Mouse (Mus musculus): Measurements from ENCODE around the gene Plcl1. TPM values are rescaled to one million over a fixed set of nuclear protein-coding genes. Genes with fewer than 3 reads are reported as not detected.

Gene Plcl1
- polyA plus RNA-seq (2015; fragmentation: Nextera tagmentation; extraction: Ambion mirVana): 0.15 and 0.25 TPM in 2 replicates

- H3K27me3 ChIP-seq (ENCODE audit: insufficient read depth, low read length): peaks cover 29% of the 10 kb centered on the region
- H3K27ac ChIP-seq (ENCODE audit: low read depth): no peak within 1 kb of the TSS
- ATAC-seq: peak; percentile 99
Observed at GRCm38 (mm10) chr1:55405272-55406022, at the start of gene Plcl1. TSS of gene Plcl1 (plus strand) at chr1:55405921.

GRCm38 (mm10) chr1:55362634-55363033 is 43.1 kb upstream of the Plcl1 start:
- TF ChIP-seq EP300 (IDR thresholded peaks at IDR 0.05; ENCODE audit: low read depth): no peak

More at GRCm38 (mm10) chr1:55405272-55406022, at the start of gene Plcl1:
- Histone ChIP-seq H3K9me3 (ENCODE audit: low read length) (no peaks in the 10 kb centered on the region), H3K9ac (replicated peaks) (peak within 1 kb of the TSS; percentile 50), H3K4me1 (ENCODE audit: insufficient read depth) (peaks cover 7% of the 10 kb centered on the region), H3K4me2 (ENCODE audit: low read depth, low read length) (peak within 1 kb of the TSS; percentile 86), H3K36me3 (replicated peaks; ENCODE audit: insufficient read depth, low read length) (no peaks in the 10 kb centered on the region), H3K4me3 (ENCODE audit: low read depth, low read length) (peak within 1 kb of the TSS; percentile 64)
- 4% methylated on average over 36 of the region's 51 CpGs for WGBS (ENCODE audit: insufficient replicate concordance)
- peak; percentile 89 for DNase-seq
- no peak for TF ChIP-seq EP300 (IDR thresholded peaks at IDR 0.05; ENCODE audit: low read depth)

DNA sequence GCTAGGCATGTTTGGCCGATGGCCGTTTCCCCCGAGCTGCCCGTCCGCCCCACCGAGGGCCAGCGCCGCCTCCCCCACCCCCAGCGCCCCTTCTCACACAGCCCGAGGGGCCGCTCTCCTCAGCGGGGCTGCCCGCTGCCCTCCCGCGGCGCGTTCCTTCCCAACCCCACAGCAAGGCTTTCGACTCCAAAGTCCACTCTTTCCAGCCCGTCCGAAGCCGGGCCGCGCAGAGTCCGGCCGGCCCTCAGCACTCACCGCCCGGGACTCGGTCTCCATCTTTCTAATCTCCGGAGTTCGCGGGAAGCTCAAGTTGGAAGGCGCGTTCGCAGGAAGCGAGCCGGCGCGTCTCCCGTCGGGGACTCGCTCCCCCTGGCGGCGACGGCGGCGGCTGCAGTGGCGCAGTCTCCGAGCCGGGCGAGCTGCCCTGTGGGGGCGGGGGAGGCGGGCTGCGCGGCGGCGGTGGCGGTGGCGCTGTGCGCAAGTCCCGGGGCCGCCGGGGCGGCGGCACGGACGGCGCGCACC is 42.6 kb upstream of the Plcl1 start, which contains the start of gene Boll:
TSS of gene Boll (minus strand) at position 426 of the 522 bp plus-strand sequence.
- H3K4me3 ChIP-seq (ENCODE audit: low read depth, low read length): peak within 1 kb of the TSS; percentile 46
- peaks cover 4% of the 10 kb centered on the region; the same call in 1 of the 2 replicates for H3K4me1 ChIP-seq (ENCODE audit: insufficient read depth)
- 0 out of 2 replicates have a peak within 1 kb of the TSS, but pooled peaks have one; percentile 44 for H3K9ac ChIP-seq (replicated peaks)
- H3K27me3 ChIP-seq (ENCODE audit: insufficient read depth, low read length): peaks cover 9% of the 10 kb centered on the region
- no peak within 1 kb of the TSS for H3K27ac ChIP-seq (ENCODE audit: low read depth)
- H3K4me2 ChIP-seq (ENCODE audit: low read depth, low read length): peak within 1 kb of the TSS; percentile 74
- DNase-seq (peak; percentile 85), ATAC-seq (peak; percentile 91)
- peaks cover 7% of the 10 kb centered on the region for H3K9me3 ChIP-seq (ENCODE audit: low read length)
- 11% methylated on average over 47 of the region's 68 CpGs for WGBS (ENCODE audit: insufficient replicate concordance)
- TF ChIP-seq EP300 (IDR thresholded peaks at IDR 0.05; ENCODE audit: low read depth) (no peak), CTCF (IDR thresholded peaks at IDR 0.05; ENCODE audit: low read depth) (peak; percentile 66)
- H3K36me3 ChIP-seq (replicated peaks; ENCODE audit: insufficient read depth, low read length): no peaks in the 10 kb centered on the region

More at GRCm38 (mm10) chr1:55362634-55363033, 43.1 kb upstream of the Plcl1 start:
- Histone ChIP-seq H3K27ac (ENCODE audit: low read depth) (no peak overlapping the region), H3K27me3 (ENCODE audit: insufficient read depth, low read length) (peaks cover 9% of the 10 kb centered on the region), H3K4me1 (ENCODE audit: insufficient read depth) (peaks cover 4% of the 10 kb centered on the region; the same call in 1 of the 2 replicates), H3K4me3 (ENCODE audit: low read depth, low read length) (peak overlapping the region; percentile 46; the same call in 1 of the 2 replicates), H3K9ac (replicated peaks) (no peak overlapping the region), H3K4me2 (ENCODE audit: low read depth, low read length) (peak overlapping the region; percentile 74; the same call in 1 of the 2 replicates), H3K9me3 (ENCODE audit: low read length) (peaks cover 7% of the 10 kb centered on the region), H3K36me3 (replicated peaks; ENCODE audit: insufficient read depth, low read length) (no peaks in the 10 kb centered on the region)
- peak; percentile 11; the same call in 1 of the 2 replicates for ATAC-seq
- 47% methylated on average over 32 of the region's 49 CpGs for WGBS (ENCODE audit: insufficient replicate concordance)
- peak; percentile 15 for DNase-seq

GRCm38 (mm10) chr1:55363586-55363985 is 42.1 kb upstream of the Plcl1 start:
- Histone ChIP-seq H3K4me1 (ENCODE audit: insufficient read depth) (peaks cover 4% of the 10 kb centered on the region; the same call in 1 of the 2 replicates), H3K4me2 (ENCODE audit: low read depth, low read length) (peak overlapping the region; percentile 74), H3K27me3 (ENCODE audit: insufficient read depth, low read length) (peaks cover 9% of the 10 kb centered on the region), H3K9ac (replicated peaks) (0 out of 2 replicates have a peak overlapping the region, but pooled peaks have one; percentile 44), H3K27ac (ENCODE audit: low read depth) (no peak overlapping the region), H3K9me3 (ENCODE audit: low read length) (peaks cover 7% of the 10 kb centered on the region), H3K4me3 (ENCODE audit: low read depth, low read length) (peak overlapping the region; percentile 46), H3K36me3 (replicated peaks; ENCODE audit: insufficient read depth, low read length) (no peaks in the 10 kb centered on the region)
- DNase-seq (peak; percentile 60), ATAC-seq (peak; percentile 92)
- WGBS (ENCODE audit: insufficient replicate concordance): 2% methylated on average over 26 of the region's 27 CpGs
- peak; percentile 33; the same call in 1 of the 2 replicates for TF ChIP-seq CTCF (IDR thresholded peaks at IDR 0.05; ENCODE audit: low read depth)
- TF ChIP-seq EP300 (IDR thresholded peaks at IDR 0.05; ENCODE audit: low read depth): no peak

GRCm38 (mm10) chr1:55372626-55373025 is 33.1 kb upstream of the Plcl1 start:
- no peak for ATAC-seq
- H3K9me3 ChIP-seq (ENCODE audit: low read length): no peaks in the 10 kb centered on the region
- no peaks in the 10 kb centered on the region for H3K4me1 ChIP-seq (ENCODE audit: insufficient read depth)
- no peaks in the 10 kb centered on the region for H3K27me3 ChIP-seq (ENCODE audit: insufficient read depth, low read length)
- H3K4me2 ChIP-seq (ENCODE audit: low read depth, low read length): no peak overlapping the region
- no peak for DNase-seq
- no peak overlapping the region for H3K4me3 ChIP-seq (ENCODE audit: low read depth, low read length)
- TF ChIP-seq EP300 (IDR thresholded peaks at IDR 0.05; ENCODE audit: low read depth): no peak
- TF ChIP-seq CTCF (IDR thresholded peaks at IDR 0.05; ENCODE audit: low read depth): no peak
- no peak overlapping the region for H3K27ac ChIP-seq (ENCODE audit: low read depth)
- no peak overlapping the region for H3K9ac ChIP-seq (replicated peaks)
- WGBS (ENCODE audit: insufficient replicate concordance): 72% methylated on average over 3 of the region's 3 CpGs
- no peaks in the 10 kb centered on the region for H3K36me3 ChIP-seq (replicated peaks; ENCODE audit: insufficient read depth, low read length)

DNA sequence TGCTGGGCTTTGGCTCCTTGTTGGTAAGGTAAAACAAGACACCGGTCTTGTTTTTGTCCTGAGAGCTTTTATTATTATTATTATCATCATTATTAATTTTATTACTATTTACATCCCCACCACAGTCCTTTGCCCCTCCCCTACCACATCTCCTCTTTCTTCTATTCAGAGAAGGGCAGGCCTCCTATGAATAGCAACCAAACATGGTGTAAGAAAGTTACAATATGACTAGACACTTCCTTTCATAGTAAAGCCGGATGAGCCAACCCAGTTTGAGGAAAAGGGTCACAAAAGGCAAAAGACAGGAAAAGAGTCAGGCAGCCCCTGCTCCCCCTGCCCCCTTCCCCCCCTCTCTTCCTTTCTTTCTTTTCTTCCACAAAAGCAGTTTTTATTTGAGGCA is 25.2 kb upstream of the Plcl1 start:
- no peaks in the 10 kb centered on the region for H3K4me1 ChIP-seq (ENCODE audit: insufficient read depth)
- ATAC-seq (no peak), DNase-seq (no peak)
- 72% methylated on average over 2 of the region's 2 CpGs for WGBS (ENCODE audit: insufficient replicate concordance)
- H3K9me3 ChIP-seq (ENCODE audit: low read length): no peaks in the 10 kb centered on the region
- H3K27me3 ChIP-seq (ENCODE audit: insufficient read depth, low read length): no peaks in the 10 kb centered on the region
- H3K4me3 ChIP-seq (ENCODE audit: low read depth, low read length): no peak overlapping the region
- TF ChIP-seq EP300 (IDR thresholded peaks at IDR 0.05; ENCODE audit: low read depth) (no peak), CTCF (IDR thresholded peaks at IDR 0.05; ENCODE audit: low read depth) (no peak)
- no peak overlapping the region for H3K9ac ChIP-seq (replicated peaks)
- H3K36me3 ChIP-seq (replicated peaks; ENCODE audit: insufficient read depth, low read length): no peaks in the 10 kb centered on the region
- no peak overlapping the region for H3K4me2 ChIP-seq (ENCODE audit: low read depth, low read length)
- no peak overlapping the region for H3K27ac ChIP-seq (ENCODE audit: low read depth)

Measured in liver, postnatal 0 days (tissue).